Mouse (Mus musculus) midbrain, embryonic 10.5 days (tissue): ENCODE measurements around the gene Serpinb5. TPM values are rescaled to one million over a fixed set of nuclear protein-coding genes. Genes with fewer than 3 reads are reported as not detected.
"Not testable (repeated sequence)": the region's sequence is repeated elsewhere in the genome, so short reads cannot be mapped to it uniquely, and the experiment has no call there.

Source experiments
- DNase-seq: peaks from one replicate; pipeline ENCODE4 v3.0.0-alpha.2; 2017; ENCODE audit warnings: low spot score
- H3K27ac ChIP-seq: fragments of 300-500 bp; sonication (generic); replicated peaks from 2 replicates; pipeline ENCODE4 v1.5.1; 2016; ENCODE audit warnings: mild to moderate bottlenecking
- H3K27me3 ChIP-seq: fragments of 300-500 bp; sonication (generic); 2 replicates; pipeline ENCODE4 v1.6.1; 2016; ENCODE audit warnings: low read depth, mild to moderate bottlenecking; ENCODE audit not compliant: poor library complexity, severe bottlenecking
- H3K36me3 ChIP-seq: fragments of 300-500 bp; sonication (generic); 2 replicates; pipeline ENCODE4 v1.6.1; 2016; ENCODE audit warnings: mild to moderate bottlenecking, moderate library complexity
- H3K4me1 ChIP-seq: fragments of 300-500 bp; sonication (generic); 2 replicates; pipeline ENCODE4 v1.6.1; 2016
- H3K4me3 ChIP-seq: fragments of 300-500 bp; sonication (generic); 2 replicates; pipeline ENCODE4 v1.5.1; 2016; ENCODE audit warnings: mild to moderate bottlenecking, moderate library complexity
- H3K9me3 ChIP-seq: fragments of 300-500 bp; sonication (generic); replicated peaks from 2 replicates; pipeline ENCODE4 v1.6.1; 2016; ENCODE audit warnings: mild to moderate bottlenecking
- WGBS: fragments of 180-500 bp; shearing (Covaris S2); methylation state at CpG from one replicate; pipeline ENCODE4 v1.1.7; 2016; 5-methylcytosine and 5-hydroxymethylcytosine counted together
- polyA plus RNA-seq: library from polyadenylated mRNA; unstranded; fragments of >200 nt; fragmentation: Nextera tagmentation; extraction: Ambion mirVana; gene quantifications from 2 replicates; pipeline ENCODE4 v1.2.1, GENCODE M21; 2016

The Serpinb5 gene
- polyA plus RNA-seq, 1 experiment from 2014 or later = not detected

- Histone ChIP-seq H3K27ac (no peak overlapping the region), H3K9me3 (no peaks in the 10 kb centered on the region), H3K4me3 (no peak overlapping the region), H3K4me1 (no peaks in the 10 kb centered on the region), H3K36me3 (no peaks in the 10 kb centered on the region), H3K27me3 (no peaks in the 10 kb centered on the region)
- 74% methylated on average over 5 of the region's 5 CpGs for WGBS
- DNase-seq = no peak
Measured at GRCm38 (mm10) chr1:106883369-106883768, 22.4 kb downstream of the Serpinb5 start.

GRCm38 (mm10) chr1:106883812-106884211 lies 22.8 kb downstream of the Serpinb5 start:
- 8% methylated on average over 2 of the region's 2 CpGs for WGBS
- Histone ChIP-seq H3K4me3 (no peak overlapping the region), H3K4me1 (no peaks in the 10 kb centered on the region), H3K36me3 (no peaks in the 10 kb centered on the region), H3K27me3 (no peaks in the 10 kb centered on the region), H3K9me3 (no peaks in the 10 kb centered on the region), H3K27ac (no peak overlapping the region)
- DNase-seq = no peak

GRCm38 (mm10) chr1:106895142-106895541 lies 34.2 kb downstream of the Serpinb5 start:
- DNase-seq, H3K4me1 ChIP-seq, H3K9me3 ChIP-seq, H3K4me3 ChIP-seq, H3K27me3 ChIP-seq, H3K36me3 ChIP-seq, H3K27ac ChIP-seq: not testable (repeated sequence)

- no peaks in the 10 kb centered on the region for H3K27me3 ChIP-seq
- no peak for DNase-seq
- no peaks in the 10 kb centered on the region for H3K9me3 ChIP-seq
- H3K36me3 ChIP-seq = no peaks in the 10 kb centered on the region
- no peak overlapping the region for H3K4me3 ChIP-seq
- H3K27ac ChIP-seq = no peak overlapping the region
- WGBS = 38% methylated on average over 4 of the region's 4 CpGs
- H3K4me1 ChIP-seq = no peaks in the 10 kb centered on the region
Measured at GRCm38 (mm10) chr1:106901406-106901805, 40.4 kb downstream of the Serpinb5 start.

GRCm38 (mm10) chr1:106931954-106932353 lies 71.0 kb downstream of the Serpinb5 start:
- no peak overlapping the region for H3K4me3 ChIP-seq
- H3K27ac ChIP-seq = no peak overlapping the region
- WGBS = 89% methylated on average over 4 of the region's 4 CpGs
- DNase-seq = no peak
- no peaks in the 10 kb centered on the region for H3K9me3 ChIP-seq
- no peaks in the 10 kb centered on the region for H3K36me3 ChIP-seq
- no peaks in the 10 kb centered on the region for H3K27me3 ChIP-seq
- H3K4me1 ChIP-seq = no peaks in the 10 kb centered on the region

Other genes starting within 250 kb of the Serpinb5 start
- gene Bcl2, start 146.9 kb upstream of the Serpinb5 start, polyA plus RNA-seq = 8.9 and 9.9 TPM in 2 replicates
- 7.2 and 7.5 TPM in 2 replicates for gene Kdsr, start 101.4 kb upstream of the Serpinb5 start, polyA plus RNA-seq
- 60.1 and 62.7 TPM in 2 replicates for gene Vps4b, start 64.4 kb upstream of the Serpinb5 start, polyA plus RNA-seq
- gene Serpinb12, start 73.3 kb downstream of the Serpinb5 start, polyA plus RNA-seq = not detected in 2 replicates
- not detected in 2 replicates for gene Serpinb13, start 119.8 kb downstream of the Serpinb5 start, polyA plus RNA-seq
- not detected in 2 replicates for gene Serpinb3a, start 191.1 kb downstream of the Serpinb5 start, polyA plus RNA-seq
- not detected in 2 replicates for gene Serpinb3d, start 222.3 kb downstream of the Serpinb5 start, polyA plus RNA-seq